Mouse (Mus musculus) cerebellum, adult (tissue): ENCODE measurements at regions not wholly inside any gene's neighbourhood (a gene's known extent, or its start where the extent isn't known, plus 50 kb on each side); places are given as distances from the start of the nearest gene placed in this dataset.
"Not testable (repeated sequence)": the region's sequence is repeated elsewhere in the genome, so short reads cannot be mapped to it uniquely, and the experiment has no call there.

ENCODE experiments used
- ATAC-seq: cut with Nextera tagmentation; 2 replicates; pipeline ENCODE4 v1.9.2; 2017; ENCODE audit warnings: mild to moderate bottlenecking, moderate library complexity, mixed read lengths; ENCODE audit not compliant: insufficient number of reproducible peaks, low FRiP score, low TSS enrichment

- no peak for ATAC-seq
These were observed 252.1 kb upstream of the Tgfbr2 start for GRCm38 (mm10) chr9:116427278-116427677.

- no peak for ATAC-seq
These were observed 251.3 kb upstream of the Tgfbr2 start for GRCm38 (mm10) chr9:116426269-116426999.

- not testable (repeated sequence) for ATAC-seq
These were observed 250.2 kb upstream of the Tgfbr2 start for GRCm38 (mm10) chr9:116425400-116425799.

GRCm38 (mm10) chr9:116415021-116415420 is 239.9 kb upstream of the Tgfbr2 start:
- ATAC-seq: no peak

- ATAC-seq: no peak
These were observed 235.9 kb upstream of the Tgfbr2 start for GRCm38 (mm10) chr9:116411067-116411466.

- no peak for ATAC-seq
These were observed 235.3 kb upstream of the Tgfbr2 start for GRCm38 (mm10) chr9:116410461-116410860.

GRCm38 (mm10) chr9:116408116-116408515 is 233.0 kb upstream of the Tgfbr2 start:
- no peak for ATAC-seq

- no peak for ATAC-seq
These were observed 229.9 kb upstream of the Tgfbr2 start for GRCm38 (mm10) chr9:116405051-116405450.

- ATAC-seq: no peak
These were observed 226.7 kb upstream of the Tgfbr2 start for GRCm38 (mm10) chr9:116401821-116402220.

GRCm38 (mm10) chr9:116400270-116400669 is 225.1 kb upstream of the Tgfbr2 start:
- no peak for ATAC-seq

- no peak for ATAC-seq
These were observed 224.1 kb upstream of the Tgfbr2 start for GRCm38 (mm10) chr9:116399296-116399695.

- no peak for ATAC-seq
These were observed 217.1 kb upstream of the Tgfbr2 start for GRCm38 (mm10) chr9:116392258-116392657.

- no peak for ATAC-seq
These were observed 214.6 kb upstream of the Tgfbr2 start for GRCm38 (mm10) chr9:116389781-116390180.

GRCm38 (mm10) chr9:116388863-116389262 is 213.7 kb upstream of the Tgfbr2 start:
- no peak for ATAC-seq

GRCm38 (mm10) chr9:116388025-116388424 is 212.9 kb upstream of the Tgfbr2 start:
- no peak for ATAC-seq

- no peak for ATAC-seq
These were observed 209.3 kb upstream of the Tgfbr2 start for GRCm38 (mm10) chr9:116384176-116385076.

- ATAC-seq: no peak
These were observed 208.4 kb upstream of the Tgfbr2 start for GRCm38 (mm10) chr9:116383411-116384101.

- no peak for ATAC-seq
These were observed 202.5 kb upstream of the Tgfbr2 start for GRCm38 (mm10) chr9:116377706-116378105.

GRCm38 (mm10) chr9:116375658-116376357 is 200.6 kb upstream of the Tgfbr2 start:
- ATAC-seq: no peak

GRCm38 (mm10) chr9:116374343-116374742 is 199.2 kb upstream of the Tgfbr2 start:
- ATAC-seq: no peak
